Mouse (Mus musculus) adrenal gland, postnatal 36 days (tissue): ENCODE data around the gene Ccdc93. TPM values are rescaled to one million over a fixed set of nuclear protein-coding genes. Genes with fewer than 3 reads are reported as not detected.

Experiments used
- DNase-seq, 2 experiments: peaks; one replicate each; pipeline ENCODE4 v3.0.0; 2021; ENCODE audit warnings: mixed read lengths in 1 of 2
- total RNA-seq, 2 experiments: library from RNA; stranded (reverse); gene quantifications; 2 replicates each; pipeline ENCODE4 v1.2.3; 2021

The Ccdc93 gene
- total RNA-seq, 2 experiments from 2014 or later, result 20.9 to 27.6 TPM

GRCm38 (mm10) chr1:121518609-121519008 is 87.8 kb downstream of the Ccdc93 start:
- no peak for DNase-seq

DNA sequence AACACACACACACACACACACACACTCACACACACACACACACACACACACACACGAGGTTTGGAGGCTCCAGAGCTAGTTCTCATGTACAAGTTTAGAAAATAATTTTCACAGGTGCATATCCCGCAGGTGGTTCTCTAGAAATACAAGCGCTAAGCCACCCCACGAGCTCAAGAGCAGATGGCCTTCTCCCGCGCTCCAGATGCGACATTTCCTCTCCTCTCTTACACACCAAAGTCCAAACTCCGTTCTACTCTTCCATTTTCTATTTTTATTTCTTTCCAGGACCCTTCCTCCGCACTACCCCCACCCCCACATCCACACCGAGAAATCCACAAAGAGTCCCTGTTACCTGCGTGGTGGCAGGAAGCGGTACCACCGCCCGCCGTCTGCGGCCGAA is 96.2 kb downstream of the Ccdc93 start:
- DNase-seq, result no peak

- no peak for DNase-seq
These were observed 97.0 kb downstream of the Ccdc93 start for GRCm38 (mm10) chr1:121527600-121528398.

- DNase-seq, result no peak
These were observed 97.5 kb downstream of the Ccdc93 start, which contains the start of gene Htr5b for GRCm38 (mm10) chr1:121528399-121528720. Gene Htr5b, minus strand, starts transcription at chr1:121528465.

DNA sequence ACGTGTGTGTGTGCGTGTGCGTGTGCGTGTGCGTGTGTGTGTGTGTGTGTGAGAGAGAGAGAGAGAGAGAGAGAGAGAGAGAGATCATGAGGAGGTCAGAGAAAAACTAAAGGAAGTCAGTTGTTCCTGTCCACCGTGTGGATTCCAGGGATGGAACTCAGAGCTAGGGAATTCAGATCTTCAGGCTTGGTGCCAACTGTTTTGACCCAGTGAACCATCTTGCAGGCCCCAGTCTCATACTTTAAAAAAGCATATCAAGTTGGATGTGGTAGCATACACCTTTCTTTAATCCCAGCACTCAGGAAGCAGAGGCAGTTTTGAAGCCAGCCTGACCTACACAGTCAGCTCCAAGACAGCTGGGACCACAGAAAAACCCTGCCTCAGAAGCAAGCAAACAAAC is 98.4 kb downstream of the Ccdc93 start:
- no peak for DNase-seq

DNA sequence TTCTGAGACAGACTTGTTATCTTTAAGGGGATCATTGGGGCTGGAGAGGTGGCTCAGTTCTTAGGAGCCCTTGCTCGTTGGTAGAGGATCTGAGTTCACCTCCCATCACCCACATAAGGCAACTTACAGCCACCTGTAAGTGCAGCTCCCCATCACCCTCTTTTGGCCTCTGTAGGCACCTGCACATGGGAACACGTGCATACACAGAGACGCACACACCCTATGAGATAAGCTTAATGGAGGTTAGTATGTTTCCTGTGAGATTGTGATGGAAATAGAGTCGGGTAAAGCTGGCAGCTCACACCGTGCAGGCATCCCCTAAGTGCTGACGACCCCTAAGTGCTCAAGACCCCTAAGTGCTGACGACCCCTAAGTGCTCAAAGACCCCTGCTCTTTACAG is 100.6 kb downstream of the Ccdc93 start:
- no peak for DNase-seq

- DNase-seq, result no peak
These were observed 109.5 kb downstream of the Ccdc93 start for GRCm38 (mm10) chr1:121540361-121540760.

DNA sequence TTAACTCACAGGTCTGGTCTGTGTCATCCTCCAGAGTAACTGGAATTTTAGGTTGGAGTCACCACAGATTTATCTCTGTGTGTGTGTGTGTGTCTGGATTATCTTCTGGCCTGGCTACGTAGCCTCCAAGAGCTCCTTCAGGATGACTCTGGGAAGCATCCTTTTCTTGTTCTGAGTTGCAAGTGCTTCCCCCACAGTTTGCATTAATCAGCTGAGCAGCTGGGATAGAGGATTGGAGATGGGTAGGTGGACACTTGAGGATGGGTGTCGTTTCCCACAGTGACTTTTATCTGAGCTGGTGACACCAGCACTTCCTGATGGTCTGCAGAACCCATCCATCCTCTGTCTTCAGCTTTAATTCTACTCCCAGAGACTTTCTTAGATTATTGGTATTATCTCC is 116.0 kb downstream of the Ccdc93 start:
- no peak for DNase-seq

DNA sequence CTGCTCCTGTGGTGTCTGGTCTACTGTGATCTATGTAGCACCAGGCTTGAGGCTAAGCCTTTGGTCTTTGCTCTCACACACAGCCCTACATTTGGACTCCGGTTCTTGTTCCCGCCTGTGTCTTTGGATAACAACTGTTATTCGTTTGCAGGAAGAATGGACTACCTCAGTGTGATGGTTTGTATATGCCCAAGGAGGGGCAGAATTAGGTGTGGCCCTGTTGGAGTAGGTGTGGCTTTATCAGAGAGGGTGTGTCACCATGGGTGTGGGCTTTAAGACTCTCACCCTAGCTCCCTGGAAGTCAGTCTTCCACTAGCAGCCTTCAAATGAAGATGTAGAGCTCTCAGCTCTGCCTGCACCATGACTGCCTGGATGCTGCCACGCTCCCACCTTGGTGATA is 117.8 kb downstream of the Ccdc93 start:
- DNase-seq, result no peak

DNA sequence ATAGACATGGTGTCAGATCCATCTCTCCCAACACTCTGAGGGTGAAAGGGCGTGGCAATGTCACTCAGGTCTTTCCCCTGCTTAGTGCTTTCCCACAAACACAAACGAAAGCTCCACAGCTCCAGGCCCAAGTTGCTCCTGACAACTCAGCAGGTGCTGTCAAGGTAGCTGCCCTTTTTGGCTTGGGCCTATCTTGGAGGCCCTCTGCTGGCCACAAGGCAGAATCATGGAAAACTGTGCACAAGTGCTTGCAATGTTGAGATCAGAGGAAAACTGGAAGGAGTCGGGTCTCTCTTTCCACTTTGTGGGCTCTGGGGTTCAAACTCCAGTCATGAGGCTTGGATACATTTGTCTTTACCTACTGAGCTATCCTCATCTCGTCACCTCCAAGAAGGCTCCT is 118.6 kb downstream of the Ccdc93 start:
- DNase-seq, result peak in 1 of 2 experiments; percentile 8

- DNase-seq, result no peak
These were observed 120.1 kb downstream of the Ccdc93 start for GRCm38 (mm10) chr1:121550801-121551456.

GRCm38 (mm10) chr1:121551457-121551835 is 120.6 kb downstream of the Ccdc93 start:
- no peak for DNase-seq

Other genes starting within 250 kb of the Ccdc93 start
- gene Insig2, start 98.5 kb upstream of the Ccdc93 start, total RNA-seq, result 10 to 100 TPM; 47.3 to 47.5 TPM
- gene Htr5b, start 97.4 kb downstream of the Ccdc93 start, total RNA-seq, result not detected
- gene Ddx18, start 136.9 kb downstream of the Ccdc93 start, total RNA-seq, result 10 to 100 TPM; 43.8 to 50.7 TPM